Mouse (Mus musculus): ENCODE data around the gene Gm10271.

The Gm10271 gene

GRCm38 (mm10) chr10:116978841-116979240 lies 6.4 kb upstream of the Gm10271 start:
- DNase-seq (ENCODE audit: low spot score in 2 of 2) = no peak

GRCm38 (mm10) chr10:116977858-116978257 lies 5.4 kb upstream of the Gm10271 start:
- no peak for DNase-seq (ENCODE audit: low spot score in 2 of 2)

- no peak for DNase-seq (ENCODE audit: low spot score in 2 of 2)
Measured at GRCm38 (mm10) chr10:116977455-116977854, 5.0 kb upstream of the Gm10271 start.

GRCm38 (mm10) chr10:116968741-116969140 lies 3.7 kb downstream of the Gm10271 start:
- no peak for DNase-seq (ENCODE audit: low spot score in 2 of 2)

GRCm38 (mm10) chr10:116966065-116966464 lies 6.3 kb downstream of the Gm10271 start:
- no peak for DNase-seq (ENCODE audit: low spot score in 2 of 2)

GRCm38 (mm10) chr10:116965297-116965696 lies 7.1 kb downstream of the Gm10271 start:
- no peak for DNase-seq (ENCODE audit: low spot score in 2 of 2)

- no peak for DNase-seq (ENCODE audit: low spot score in 2 of 2)
Measured at GRCm38 (mm10) chr10:116964571-116964970, 7.8 kb downstream of the Gm10271 start.

- DNase-seq (ENCODE audit: low spot score in 2 of 2) = no peak
Measured at GRCm38 (mm10) chr10:116964084-116964483, 8.3 kb downstream of the Gm10271 start.

GRCm38 (mm10) chr10:116962803-116963202 lies 9.6 kb downstream of the Gm10271 start:
- no peak for DNase-seq (ENCODE audit: low spot score in 2 of 2)

GRCm38 (mm10) chr10:116962152-116962551 lies 10.3 kb downstream of the Gm10271 start:
- DNase-seq (ENCODE audit: low spot score in 2 of 2) = no peak

GRCm38 (mm10) chr10:116957867-116958551 lies 14.4 kb downstream of the Gm10271 start:
- no peak for DNase-seq (ENCODE audit: low spot score in 2 of 2)

- no peak for DNase-seq (ENCODE audit: low spot score in 2 of 2)
Measured at GRCm38 (mm10) chr10:116956483-116957158, 15.8 kb downstream of the Gm10271 start.

- DNase-seq (ENCODE audit: low spot score in 2 of 2) = no peak
Measured at GRCm38 (mm10) chr10:116955191-116955590, 17.2 kb downstream of the Gm10271 start.

- no peak for DNase-seq (ENCODE audit: low spot score in 2 of 2)
Measured at GRCm38 (mm10) chr10:116950886-116951285, 21.5 kb downstream of the Gm10271 start.

GRCm38 (mm10) chr10:116950009-116950769 lies 22.2 kb downstream of the Gm10271 start, which contains the start of gene Rab3ip:
Gene Rab3ip (minus strand): TSS chr10:116950769.
- DNase-seq (ENCODE audit: low spot score in 2 of 2) = peak; percentile 90 to 98

GRCm38 (mm10) chr10:116949111-116950008 lies 23.0 kb downstream of the Gm10271 start:
- peak; percentile 34 to 77 for DNase-seq (ENCODE audit: low spot score in 2 of 2)

GRCm38 (mm10) chr10:116948414-116948813 lies 24.0 kb downstream of the Gm10271 start:
- no peak for DNase-seq (ENCODE audit: low spot score in 2 of 2)

- DNase-seq (ENCODE audit: low spot score in 2 of 2) = no peak
Measured at GRCm38 (mm10) chr10:116944940-116945339, 27.5 kb downstream of the Gm10271 start.

GRCm38 (mm10) chr10:116944144-116944543 lies 28.3 kb downstream of the Gm10271 start:
- DNase-seq (ENCODE audit: low spot score in 2 of 2) = no peak

- DNase-seq (ENCODE audit: low spot score in 2 of 2) = peak; percentile 40 to 74
Measured at GRCm38 (mm10) chr10:116943025-116943424, 29.4 kb downstream of the Gm10271 start.

- DNase-seq (ENCODE audit: low spot score in 2 of 2) = no peak
Measured at GRCm38 (mm10) chr10:116935028-116935427, 37.4 kb downstream of the Gm10271 start.

Measured in spleen, postnatal 4 days (tissue).